Mouse (Mus musculus): ENCODE results near the gene Armc3.

Armc3 gene

GRCm38 (mm10) chr2:19198452-19199365 lies at the start of gene Armc3:
Armc3 (plus strand) TSS chr2:19199302.
- DNase-seq (ENCODE audit: low spot score): no peak

DNA sequence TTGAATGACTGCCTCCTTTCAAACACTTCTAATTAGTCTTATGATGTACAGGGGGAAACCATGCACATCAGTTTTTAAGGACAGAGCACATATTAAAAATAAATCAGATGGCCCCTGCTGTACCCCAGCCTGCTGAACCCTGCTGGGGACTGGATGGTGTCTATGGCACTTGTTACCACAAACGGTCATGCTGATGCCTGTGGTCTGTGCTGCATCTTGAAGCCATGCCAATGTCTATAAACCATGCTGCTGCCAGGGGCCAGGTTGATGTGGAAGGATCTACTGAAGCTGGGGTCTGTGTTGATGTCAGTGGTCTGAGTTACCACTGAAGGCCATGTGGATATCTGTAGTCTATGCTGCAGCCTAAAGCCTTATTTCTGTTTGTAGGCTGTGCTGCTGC lies 46.4 kb upstream of the Armc3 start:
- DNase-seq (ENCODE audit: low spot score): no peak

DNA sequence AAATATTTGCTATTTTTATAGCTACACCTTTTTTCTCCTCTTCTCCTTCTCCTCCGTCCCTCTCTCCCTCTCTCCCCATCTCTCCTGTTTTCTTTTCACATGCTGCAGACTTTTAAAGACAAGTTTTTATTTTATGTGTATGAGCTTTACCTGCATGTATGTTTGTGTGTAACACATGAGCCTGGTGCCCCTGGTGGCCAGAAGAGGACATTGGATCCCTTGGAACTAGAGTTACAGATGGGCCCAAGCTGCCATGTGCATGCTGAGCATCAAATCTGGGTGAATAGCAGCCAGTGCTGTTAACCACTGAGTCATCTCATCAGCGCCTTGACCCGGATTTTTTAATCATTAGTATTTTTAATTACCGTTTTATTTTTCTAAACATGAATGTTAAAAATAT lies 42.9 kb upstream of the Armc3 start:
- no peak for DNase-seq (ENCODE audit: low spot score)

GRCm38 (mm10) chr2:19159539-19159938 lies 39.6 kb upstream of the Armc3 start:
- DNase-seq (ENCODE audit: low spot score): no peak

DNA sequence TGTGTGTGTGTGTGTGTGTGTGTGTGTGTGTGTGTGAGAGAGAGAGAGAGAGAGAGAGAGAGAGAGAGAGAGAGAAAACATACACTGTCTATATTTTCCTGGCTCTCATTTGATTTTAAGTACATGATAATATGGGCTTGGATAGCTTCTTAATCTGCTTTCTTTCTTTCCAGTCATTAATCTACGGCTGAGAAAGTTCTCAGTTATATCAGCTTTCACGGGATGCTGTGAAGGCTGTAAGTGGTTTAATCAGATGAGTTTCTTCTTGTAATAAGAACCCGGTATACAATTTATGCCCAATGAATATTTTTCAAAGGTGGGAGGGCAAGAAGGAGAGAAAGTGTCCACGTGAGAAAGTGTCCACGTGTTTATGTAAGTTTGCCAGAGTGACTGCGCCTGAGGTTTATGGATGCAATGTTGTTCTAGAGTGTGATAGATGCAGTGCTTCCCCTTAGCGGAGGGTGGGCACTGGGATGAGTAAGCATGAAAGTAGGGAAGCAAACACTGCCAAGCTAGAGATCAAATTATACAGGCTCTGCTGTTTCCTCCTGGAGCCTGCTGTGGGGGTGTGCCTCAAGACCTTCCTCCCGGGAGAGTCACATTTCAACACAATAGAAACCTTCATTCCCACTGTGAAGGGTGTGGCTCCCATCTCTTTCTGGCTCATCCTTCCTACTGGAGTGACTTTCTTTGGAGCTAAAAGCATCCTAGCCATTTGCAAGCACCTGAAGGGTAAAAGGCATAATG lies 38.6 kb upstream of the Armc3 start:
- no peak for DNase-seq (ENCODE audit: low spot score)

DNA sequence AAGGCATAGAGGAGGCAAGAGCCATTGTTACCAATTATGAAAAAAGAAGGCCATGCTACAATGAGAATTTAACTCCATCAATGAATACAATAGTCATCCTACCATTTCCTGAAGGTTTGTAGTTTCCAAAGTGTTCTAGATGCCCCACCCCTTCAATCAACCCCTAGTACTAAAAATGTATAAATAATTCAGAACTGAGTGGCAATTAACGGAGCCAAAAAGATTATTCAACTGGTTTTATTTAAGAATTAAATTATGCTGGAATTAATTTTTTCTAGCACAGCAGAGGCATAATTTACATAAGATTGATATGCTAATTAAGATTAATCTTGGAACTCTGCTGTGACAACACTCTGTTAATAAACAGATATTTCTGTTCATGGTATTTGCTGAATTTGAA lies 34.9 kb upstream of the Armc3 start:
- DNase-seq (ENCODE audit: low spot score): no peak

DNA sequence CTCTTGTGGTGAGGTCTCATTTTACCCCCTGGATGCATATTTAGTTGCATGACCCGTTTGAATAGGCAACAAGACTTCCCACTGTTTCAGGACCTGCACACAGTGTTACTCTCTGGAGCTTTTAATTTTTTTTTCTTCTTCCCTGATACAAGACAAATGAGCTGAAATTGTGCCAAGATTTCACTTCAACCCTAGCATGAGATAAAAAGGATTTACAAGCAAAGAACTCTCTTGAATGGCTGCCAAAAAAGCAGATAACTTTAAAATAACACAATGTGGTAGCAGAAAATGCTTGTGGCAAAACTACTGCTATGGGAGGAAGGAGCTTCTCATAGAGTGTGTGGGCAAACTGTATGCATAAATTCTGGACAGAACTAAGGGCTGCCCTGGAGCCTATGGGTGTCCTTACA lies 22.3 kb upstream of the Armc3 start:
- DNase-seq (ENCODE audit: low spot score): no peak

GRCm38 (mm10) chr2:19199366-19199853 lies 308 bp downstream of the Armc3 start:
- no peak for DNase-seq (ENCODE audit: low spot score)

- no peak for DNase-seq (ENCODE audit: low spot score)
Measured at GRCm38 (mm10) chr2:19200112-19200511, 1.0 kb downstream of the Armc3 start.

GRCm38 (mm10) chr2:19201682-19202081 lies 2.6 kb downstream of the Armc3 start:
- no peak for DNase-seq (ENCODE audit: low spot score)

- no peak for DNase-seq (ENCODE audit: low spot score)
Measured at GRCm38 (mm10) chr2:19234305-19234704, 35.2 kb downstream of the Armc3 start.

DNA sequence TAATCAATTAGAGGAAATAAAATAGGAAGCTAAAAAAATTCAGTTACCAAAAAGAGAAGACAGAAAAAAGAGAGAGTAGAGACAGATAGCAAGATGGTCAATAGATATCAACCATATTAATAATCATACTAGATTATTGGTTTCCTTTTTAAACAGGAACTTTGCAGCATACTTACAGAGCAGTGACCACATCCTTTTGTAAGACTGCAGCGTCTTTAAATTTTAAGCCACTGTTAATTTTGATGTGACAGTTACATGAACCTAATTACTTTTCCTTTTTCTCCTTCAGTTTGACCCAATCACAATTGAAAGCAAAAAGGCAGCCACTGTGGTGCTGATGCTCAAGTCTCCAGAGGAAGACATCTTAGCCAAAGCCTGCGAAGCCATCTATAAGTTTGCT lies 36.1 kb downstream of the Armc3 start:
- no peak for DNase-seq (ENCODE audit: low spot score)

DNA sequence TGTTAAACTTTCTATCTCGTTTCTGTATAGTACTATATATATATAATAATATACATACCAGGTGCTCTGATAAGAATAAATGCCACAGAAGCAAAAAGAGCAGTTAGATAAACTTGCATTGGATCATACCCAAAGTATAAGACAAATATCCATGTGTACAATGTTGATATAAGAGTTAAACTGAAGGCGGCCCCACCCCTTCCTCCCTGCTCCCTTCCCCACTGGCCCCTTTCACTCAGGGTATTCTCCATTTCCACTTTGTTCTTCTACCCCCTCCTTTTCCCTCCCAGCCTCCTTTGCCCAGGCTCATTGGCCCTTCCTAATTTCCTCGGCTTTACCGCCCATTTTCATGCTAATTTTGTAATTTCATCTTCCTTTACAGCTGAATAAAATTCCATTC lies 36.5 kb downstream of the Armc3 start:
- DNase-seq (ENCODE audit: low spot score): no peak

GRCm38 (mm10) chr2:19238771-19239170 lies 39.7 kb downstream of the Armc3 start:
- DNase-seq (ENCODE audit: low spot score): no peak

GRCm38 (mm10) chr2:19249611-19250010 lies 50.5 kb downstream of the Armc3 start:
- DNase-seq (ENCODE audit: low spot score): no peak

- DNase-seq (ENCODE audit: low spot score): no peak
Measured at GRCm38 (mm10) chr2:19255037-19255436, 55.9 kb downstream of the Armc3 start.

DNA sequence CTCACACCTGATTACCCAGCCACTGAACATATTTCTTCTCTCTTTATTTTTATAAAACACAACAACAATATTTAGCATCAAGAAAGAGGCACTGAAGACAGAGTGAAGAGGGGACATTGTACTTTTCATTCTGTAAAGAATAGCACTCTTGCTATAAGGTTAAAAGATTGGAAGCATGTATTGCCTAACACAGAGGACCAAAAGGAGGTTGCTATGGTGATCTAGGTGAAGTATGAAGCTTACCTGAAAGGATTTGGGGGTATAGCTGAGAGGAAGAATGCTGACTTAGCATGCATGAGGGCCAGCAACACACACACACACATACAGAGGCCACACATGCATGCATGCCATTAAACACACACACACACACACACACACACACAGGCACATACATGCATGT lies 58.2 kb downstream of the Armc3 start:
- DNase-seq (ENCODE audit: low spot score): no peak

- no peak for DNase-seq (ENCODE audit: low spot score)
Measured at GRCm38 (mm10) chr2:19260399-19260798, 61.3 kb downstream of the Armc3 start.

- DNase-seq (ENCODE audit: low spot score): no peak
Measured at GRCm38 (mm10) chr2:19263375-19263774, 64.3 kb downstream of the Armc3 start.

DNA sequence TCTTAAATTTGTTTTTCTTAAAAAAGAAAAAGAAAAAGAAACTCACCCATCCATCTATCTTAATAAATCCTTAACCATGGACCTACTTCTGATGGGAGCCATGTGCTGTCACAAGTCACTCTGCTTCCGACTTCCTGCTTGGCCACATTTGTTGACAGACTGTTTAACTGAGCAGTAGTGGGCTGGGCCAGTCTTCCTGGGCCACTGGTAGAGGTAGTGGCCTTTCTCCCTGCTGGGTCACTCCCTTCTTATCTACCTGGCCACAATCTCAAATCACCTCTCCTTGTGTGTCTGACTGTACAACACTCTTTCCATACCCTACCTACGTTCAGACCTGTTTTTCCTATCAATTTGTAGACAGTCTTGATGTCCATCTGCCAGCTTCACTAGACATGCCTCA lies 66.7 kb downstream of the Armc3 start:
- DNase-seq (ENCODE audit: low spot score): no peak

DNA sequence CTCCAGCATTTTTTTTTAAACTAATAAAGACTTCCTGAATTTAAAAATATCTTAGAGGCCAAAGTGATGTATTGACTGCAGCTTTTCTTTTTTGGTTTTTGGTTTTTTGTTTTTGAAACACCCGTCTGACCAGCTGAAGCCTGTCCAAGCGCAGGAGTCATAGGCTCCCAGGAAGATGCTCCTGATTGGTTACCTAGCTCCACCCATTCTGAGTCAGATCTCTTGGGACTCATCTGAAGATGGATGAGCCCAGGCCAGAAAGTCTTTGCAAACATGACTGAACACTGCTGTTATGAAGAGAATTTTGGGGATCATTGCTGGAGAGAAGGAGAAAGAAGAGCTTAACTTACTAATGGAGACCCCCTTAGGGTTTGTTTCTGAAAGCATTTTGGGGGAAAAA lies 68.3 kb downstream of the Armc3 start:
- no peak for DNase-seq (ENCODE audit: low spot score)

GRCm38 (mm10) chr2:19269955-19270354 lies 70.9 kb downstream of the Armc3 start:
- no peak for DNase-seq (ENCODE audit: low spot score)

- DNase-seq (ENCODE audit: low spot score): no peak
Measured at GRCm38 (mm10) chr2:19270709-19271120, 71.6 kb downstream of the Armc3 start.

Data from spleen, adult 12 weeks (tissue).